Mouse (Mus musculus) liver, embryonic 14.5 days (tissue): ENCODE results near the gene Gm10974.

Experiments
- CTCF ChIP-seq: IDR thresholded peaks from 2 replicates; pipeline ENCODE4 v1.5.1; 2016; ENCODE audit warnings: antibody characterized with exemption, low read depth, control low read depth
- EP300 ChIP-seq: IDR thresholded peaks from 2 replicates; pipeline ENCODE4 v1.6.1; 2016; ENCODE audit warnings: antibody characterized with exemption, low read depth

GRCm38 (mm10) chr7:66365411-66365810 lies 294 bp upstream of the Gm10974 start:
- TF ChIP-seq EP300: no peak
- no peak for TF ChIP-seq CTCF
